Mouse (Mus musculus) adrenal gland, postnatal 10 days (tissue): ENCODE measurements around the gene Ghr. TPM values are rescaled to one million over a fixed set of nuclear protein-coding genes. Genes with fewer than 3 reads are reported as not detected.

Source experiments
- DNase-seq: peaks from one replicate; pipeline ENCODE4 v3.0.0; 2021; ENCODE audit warnings: mixed read lengths
- long read RNA-seq, 2 experiments: library from polyadenylated mRNA; stranded (forward); transcript quantifications; one replicate each; pipeline ENCODE4 v2.0.0; 2021
- total RNA-seq, 2 experiments: library from RNA; stranded (reverse); gene quantifications; 2 replicates each; pipeline ENCODE4 v1.2.3; 2021

Ghr gene
- 100 to 1,000 TPM in 1 of 2 experiments, 10 to 100 TPM in 1; 88.6 to 126 TPM for total RNA-seq
- long read RNA-seq, experiment 1, full-length matches to known transcripts: 107 of 136 reads
- long read RNA-seq, experiment 1, partial matches to known transcripts: 6 of 136 reads
- long read RNA-seq, experiment 1, other reads (novel, unspliced or antisense): 23 of 136 reads
- long read RNA-seq, experiment 2, full-length matches to known transcripts: 27 of 32 reads
- long read RNA-seq, experiment 2, partial matches to known transcripts: 2 of 32 reads
- long read RNA-seq, experiment 2, other reads (novel, unspliced or antisense): 3 of 32 reads

- DNase-seq: peak; percentile 90
Observed at GRCm38 (mm10) chr15:3582807-3583636, at the start of gene Ghr. Gene Ghr, minus strand, starts transcription at chr15:3583492.

DNA sequence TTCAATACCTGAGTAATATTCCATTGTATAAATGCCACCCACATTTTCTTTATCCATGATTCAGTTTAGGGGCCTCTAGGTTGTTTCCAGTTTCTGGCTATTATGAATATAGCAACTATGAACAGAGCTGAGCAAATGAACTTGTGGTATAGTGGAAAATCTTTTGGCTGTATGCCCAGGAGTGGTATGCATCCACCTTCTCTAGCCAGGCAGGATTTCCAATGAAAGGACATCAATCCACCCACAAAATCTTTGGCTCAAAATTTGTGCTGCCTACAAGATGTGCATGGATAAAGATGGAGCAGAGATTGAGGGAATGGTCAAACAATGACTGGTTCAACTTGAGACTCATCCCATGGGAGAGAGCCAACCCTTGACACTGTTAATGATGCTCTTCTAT, 39.5 kb upstream of the Ghr start:
- DNase-seq: no peak

- no peak for DNase-seq
Observed at GRCm38 (mm10) chr15:3620368-3620767, 37.1 kb upstream of the Ghr start.

DNA sequence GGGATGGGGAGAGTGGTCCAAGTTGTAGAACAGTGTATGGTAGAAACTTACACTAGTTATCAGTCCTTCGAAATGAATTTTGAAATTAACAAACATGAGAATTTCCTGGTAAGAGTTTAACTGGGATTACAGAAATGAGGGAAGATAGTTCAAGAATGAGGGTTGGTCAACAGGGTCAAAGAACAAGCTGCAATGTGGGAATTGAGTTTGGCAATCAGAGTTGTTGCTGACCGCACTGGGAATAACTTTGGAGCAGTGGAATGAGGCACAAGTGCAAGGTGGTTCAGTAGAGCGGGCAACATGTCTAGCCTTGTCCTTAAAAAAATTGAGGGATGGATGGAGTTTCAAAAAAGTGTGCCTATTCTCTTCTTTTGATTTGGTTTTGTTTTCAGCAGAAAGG, 35.0 kb upstream of the Ghr start:
- DNase-seq: peak; percentile 27

DNA sequence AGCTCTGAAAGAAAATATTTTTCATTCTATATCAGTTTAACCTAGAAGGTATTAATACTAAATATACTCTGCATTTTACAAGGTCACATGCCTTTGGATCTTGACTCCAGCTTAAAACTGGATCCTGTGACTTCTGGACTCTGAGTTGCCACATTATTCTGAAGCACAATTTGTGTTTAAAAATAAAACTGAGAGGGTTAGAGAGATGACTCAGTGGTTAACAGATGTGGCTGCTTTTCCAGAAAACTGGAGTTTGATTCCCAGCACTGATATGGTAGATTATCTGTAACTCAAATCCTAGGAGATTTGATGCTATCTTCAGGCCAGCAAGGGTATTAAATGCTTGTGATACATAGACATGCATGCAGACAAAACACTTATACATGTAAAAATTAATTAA, 28.7 kb upstream of the Ghr start:
- no peak for DNase-seq

- DNase-seq: no peak
Observed at GRCm38 (mm10) chr15:3607951-3608350, 24.7 kb upstream of the Ghr start.

- DNase-seq: no peak
Observed at GRCm38 (mm10) chr15:3602098-3602486, 18.8 kb upstream of the Ghr start.

- DNase-seq: no peak
Observed at GRCm38 (mm10) chr15:3601422-3602097, 18.3 kb upstream of the Ghr start.

DNA sequence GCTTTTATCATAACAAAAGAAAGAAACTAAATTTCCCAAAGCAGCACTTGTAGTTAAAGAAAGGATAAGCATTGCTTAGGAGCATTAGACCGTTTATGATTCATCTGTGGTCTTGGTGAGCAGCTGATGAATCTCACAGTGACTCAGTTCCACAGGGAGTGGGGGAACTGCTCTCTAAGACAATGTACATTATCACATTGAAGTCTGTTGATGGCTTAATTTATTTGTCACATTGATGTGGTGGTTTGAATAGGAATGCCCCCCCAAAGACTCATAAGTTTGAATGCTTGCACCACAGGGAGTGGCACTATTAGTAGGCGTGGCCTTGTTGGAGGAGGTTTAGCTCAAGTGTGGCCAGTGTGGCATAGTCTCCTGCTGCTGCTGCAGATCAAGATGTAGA, 4.6 kb upstream of the Ghr start:
- no peak for DNase-seq

- DNase-seq: no peak
Observed at GRCm38 (mm10) chr15:3584361-3584760, 1.1 kb upstream of the Ghr start.

DNA sequence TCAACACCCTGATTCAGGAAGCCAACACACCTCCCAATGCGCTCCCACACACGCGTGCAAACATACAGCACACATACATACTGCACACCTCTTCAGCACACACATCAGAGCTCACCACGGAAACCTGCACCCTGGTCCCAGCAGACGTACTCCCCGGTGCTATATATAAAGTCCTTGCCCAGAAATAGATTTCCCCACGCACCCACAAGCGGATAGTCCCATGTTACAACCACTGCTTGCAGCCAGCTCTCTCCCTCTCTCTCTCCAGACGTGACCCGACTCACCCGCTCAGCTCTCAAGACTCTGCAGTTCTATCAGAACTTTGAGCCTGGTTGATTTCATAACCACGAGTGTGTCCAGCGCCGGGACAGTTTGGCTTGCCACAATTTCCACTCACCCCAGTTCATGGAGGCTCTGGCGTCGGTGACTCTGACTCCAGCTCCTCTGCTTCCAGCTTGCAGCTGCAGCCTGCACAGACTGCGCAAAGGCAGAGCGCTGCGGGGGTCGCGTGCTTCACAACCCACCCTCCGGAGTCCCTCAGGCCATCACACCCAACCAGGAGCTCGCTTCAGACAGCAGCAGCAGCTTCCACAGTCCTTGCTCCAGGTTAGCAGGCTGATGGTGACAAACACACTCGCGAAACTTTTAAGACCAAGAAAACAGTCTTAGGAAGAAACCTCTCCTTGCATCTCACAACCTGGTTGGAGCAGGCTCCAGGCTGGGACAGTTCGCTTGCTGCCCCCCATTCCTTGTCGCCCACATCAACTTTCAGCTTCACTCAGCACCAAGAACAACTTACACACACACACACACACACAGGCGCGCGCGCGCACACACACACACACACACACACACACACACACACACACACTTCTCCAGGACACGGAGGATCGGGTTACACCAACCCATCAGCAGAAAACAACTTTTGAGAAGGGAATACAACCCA, 1.2 kb downstream of the Ghr start:
- peak; percentile 69 for DNase-seq

DNA sequence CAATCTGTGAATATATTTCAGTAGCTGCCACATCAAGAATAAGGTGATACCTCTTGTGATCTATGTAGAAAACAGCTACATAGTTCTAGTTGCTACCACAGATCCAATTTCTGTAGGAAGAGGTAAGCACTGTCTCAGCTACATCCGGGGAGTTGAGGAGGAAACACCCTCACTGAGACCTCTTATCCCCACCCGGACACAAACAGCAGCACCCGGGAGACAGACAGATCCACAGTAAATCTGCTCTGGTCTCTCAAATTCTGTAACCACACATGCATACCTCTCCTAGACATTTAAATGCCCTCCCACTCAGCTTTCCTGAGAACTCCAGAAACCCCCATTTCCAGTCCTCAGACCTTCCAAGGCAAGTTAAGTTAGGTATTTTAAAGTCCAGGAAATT, 2.0 kb downstream of the Ghr start:
- DNase-seq: no peak

- peak; percentile 68 for DNase-seq
Observed at GRCm38 (mm10) chr15:3580216-3580615, 3.1 kb downstream of the Ghr start.

- peak; percentile 18 for DNase-seq
Observed at GRCm38 (mm10) chr15:3578286-3578980, 4.9 kb downstream of the Ghr start.

DNA sequence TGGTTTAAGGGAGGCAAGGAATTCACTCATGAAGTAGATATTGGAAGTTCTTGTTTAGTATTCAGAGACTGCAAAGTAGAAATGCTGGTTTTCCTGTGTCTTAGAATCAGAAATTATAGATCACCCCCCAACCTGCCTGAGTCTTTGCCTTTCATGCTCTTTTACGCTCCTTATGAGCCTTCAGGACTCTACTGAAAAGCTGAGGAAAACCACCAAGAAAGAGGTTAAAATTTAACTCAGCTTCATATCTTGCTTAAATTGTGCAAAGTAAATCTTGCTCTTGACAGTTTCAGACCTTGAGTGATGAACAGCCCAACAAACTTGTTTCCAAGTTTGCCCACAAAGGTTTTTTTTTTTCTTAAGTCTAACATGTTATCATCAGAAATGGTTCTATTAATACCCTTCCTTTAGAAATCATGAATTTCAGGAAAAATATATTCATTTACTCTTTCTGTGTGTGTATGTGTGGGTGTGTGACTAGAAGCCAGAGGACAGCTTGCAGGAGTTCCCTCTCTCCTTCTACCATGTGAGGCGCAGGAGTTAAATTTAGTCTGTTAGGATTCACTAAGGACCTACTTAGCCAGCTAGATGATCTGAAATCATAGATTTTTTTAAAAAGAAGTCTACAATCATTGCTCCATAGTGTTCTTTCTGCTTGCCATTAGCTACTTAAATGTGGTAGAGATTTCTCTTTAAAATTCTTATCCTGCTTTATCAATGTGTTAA, 14.0 kb downstream of the Ghr start:
- DNase-seq: no peak

DNA sequence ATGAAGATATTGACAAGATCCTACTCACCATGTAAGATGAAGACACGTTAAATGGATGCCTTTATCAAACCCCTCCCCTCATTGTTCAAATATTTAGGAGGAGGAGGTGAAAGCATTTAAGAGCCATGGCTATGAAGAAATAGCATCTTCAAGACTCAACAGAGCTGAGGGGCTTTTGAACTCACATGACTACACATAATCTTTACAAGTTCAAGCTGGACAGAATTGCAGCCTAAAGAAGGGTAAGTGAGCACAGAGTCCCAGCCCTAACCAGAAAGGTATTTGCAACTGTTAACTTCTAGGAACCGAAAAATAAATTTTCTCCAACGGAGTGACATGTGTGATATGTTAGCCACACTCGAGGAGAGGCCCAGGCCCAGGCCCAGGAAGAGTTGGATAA, 18.7 kb downstream of the Ghr start:
- DNase-seq: no peak

DNA sequence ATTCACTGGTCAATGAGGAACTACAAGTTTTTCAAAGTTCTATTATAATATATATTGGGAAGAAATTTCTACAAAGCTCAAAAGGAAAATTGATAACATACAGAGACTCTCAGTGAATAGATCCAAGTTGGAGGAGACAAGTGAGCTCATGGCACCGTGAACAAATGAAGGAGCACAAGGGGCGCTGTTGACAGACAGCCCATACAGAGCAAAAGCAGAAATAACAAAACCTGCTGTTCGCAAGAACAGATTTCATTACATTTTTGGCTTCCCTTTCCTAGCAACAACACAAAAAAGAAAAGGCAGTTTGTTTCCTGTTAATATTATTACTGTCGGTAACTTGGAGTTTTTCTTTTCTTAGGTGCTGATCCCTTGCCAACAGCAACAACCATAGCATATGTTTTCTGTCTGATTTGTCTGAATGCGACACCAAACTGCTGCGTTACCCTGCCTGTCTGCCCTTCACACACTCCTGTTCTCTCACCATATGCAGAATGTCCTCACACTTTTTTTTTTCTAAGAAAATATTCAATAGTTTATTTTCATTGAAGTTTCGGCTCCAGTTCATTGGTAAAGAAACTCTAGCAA, 19.3 kb downstream of the Ghr start:
- DNase-seq: no peak

GRCm38 (mm10) chr15:3563473-3563872, 19.8 kb downstream of the Ghr start:
- DNase-seq: no peak

GRCm38 (mm10) chr15:3558524-3558923, 24.8 kb downstream of the Ghr start:
- no peak for DNase-seq

DNA sequence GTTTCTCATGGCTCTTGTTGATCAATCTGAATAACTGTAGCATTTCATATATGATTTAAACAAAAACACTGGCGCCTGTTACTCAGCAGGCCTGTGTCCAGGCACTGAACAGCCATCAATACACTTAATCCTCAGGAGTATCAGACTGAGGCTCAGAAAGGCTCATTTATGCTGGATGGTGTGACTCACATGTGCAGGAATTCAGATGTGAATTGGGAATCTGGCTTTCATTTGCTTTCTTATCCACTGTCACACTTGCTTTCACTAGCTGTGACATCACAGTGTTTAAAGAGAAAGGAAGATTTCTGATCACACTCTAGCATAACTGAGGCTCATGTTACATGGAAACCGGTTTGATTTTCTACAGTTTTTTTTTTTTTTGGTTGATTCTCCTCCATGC, 39.0 kb downstream of the Ghr start:
- no peak for DNase-seq
